Mouse (Mus musculus) MN1 (cell line): ENCODE data around the gene Serpinh1.
"Not testable (repeated sequence)": the region's sequence is repeated elsewhere in the genome, so short reads cannot be mapped to it uniquely, and the experiment has no call there.

ENCODE experiments used
- DNase-seq: peaks from one replicate; pipeline ENCODE4 v3.0.0-alpha.2; 2016; ENCODE audit warnings: low spot score

Gene Serpinh1

DNA sequence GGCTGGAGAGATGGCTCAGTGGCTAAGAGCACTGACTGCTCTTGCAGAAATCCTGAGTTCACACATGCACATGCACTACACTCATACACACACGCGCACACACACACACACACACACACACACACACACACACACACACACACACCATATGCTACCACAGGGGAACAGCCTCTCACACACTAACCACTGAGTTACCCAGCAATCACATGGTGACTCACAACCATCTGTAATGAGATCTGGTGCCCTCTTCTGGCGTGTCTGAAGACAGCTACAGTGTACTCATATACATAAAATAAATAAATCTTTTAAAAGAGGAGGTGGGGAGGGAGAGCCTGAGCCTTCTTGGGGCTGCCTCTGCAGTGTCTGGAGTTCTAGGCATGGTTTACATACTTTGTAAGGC is 21.3 kb upstream of the Serpinh1 start:
- DNase-seq: not testable (repeated sequence)

DNA sequence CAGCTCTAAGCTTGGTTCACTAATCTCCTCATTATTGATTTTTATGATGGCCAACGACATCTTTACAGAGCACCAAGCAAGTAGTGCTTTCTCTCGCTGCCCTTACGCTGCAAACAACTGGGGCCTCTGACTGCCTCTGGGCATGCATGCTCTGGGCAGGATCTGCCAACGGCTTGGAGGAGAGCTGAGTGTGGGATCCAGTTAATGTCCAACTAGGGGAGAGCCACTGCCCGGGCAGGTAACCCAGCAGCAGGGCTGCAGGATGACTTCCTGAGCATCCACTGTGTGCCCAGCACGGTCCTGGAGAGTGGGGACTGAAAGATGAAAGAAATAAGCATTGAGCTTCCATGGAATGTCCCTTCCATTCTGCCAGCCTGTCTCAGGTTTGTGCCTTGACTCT is 13.7 kb upstream of the Serpinh1 start:
- DNase-seq: no peak

DNA sequence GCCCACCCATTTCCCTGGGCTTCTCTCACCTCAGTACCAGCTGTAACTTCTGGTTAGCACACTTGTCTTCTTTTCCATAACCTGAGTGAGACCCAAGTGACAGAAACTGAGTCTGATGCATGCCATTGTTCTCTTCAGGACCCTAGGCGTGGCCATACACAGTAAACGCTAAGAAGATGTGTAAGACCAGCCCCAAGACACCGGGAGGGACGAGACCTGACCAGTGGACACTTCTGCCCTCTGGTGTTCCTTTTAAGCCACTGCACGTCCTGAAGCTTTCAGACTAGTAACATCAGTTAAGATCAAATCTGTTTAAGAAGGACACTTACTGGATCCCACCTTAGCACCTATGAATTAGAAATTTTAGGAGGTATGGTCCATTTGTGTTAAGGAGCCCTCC is 12.0 kb upstream of the Serpinh1 start:
- DNase-seq: peak; percentile 89

DNA sequence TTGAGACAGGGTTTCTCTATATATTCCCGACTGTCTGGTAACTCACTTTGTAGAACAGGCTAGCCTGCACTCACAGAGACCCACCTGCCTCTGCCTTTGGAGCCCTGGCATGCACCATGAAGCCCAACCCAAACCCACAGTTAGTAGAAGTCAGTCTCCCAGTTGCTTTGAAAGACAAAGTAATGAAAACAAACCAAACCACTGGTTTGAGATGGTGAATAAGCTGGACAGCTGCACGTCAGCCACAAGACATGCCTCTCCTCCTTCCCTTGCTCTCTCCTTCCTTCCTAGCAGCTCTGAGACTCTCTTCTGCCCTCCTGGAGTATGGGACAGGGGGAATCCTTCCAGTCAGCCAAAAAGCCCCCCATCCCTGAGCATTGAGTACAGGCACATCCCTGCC is 9.1 kb upstream of the Serpinh1 start:
- no peak for DNase-seq

- DNase-seq: peak; percentile 63
These were observed 7.9 kb upstream of the Serpinh1 start for GRCm38 (mm10) chr7:99360803-99361414.

GRCm38 (mm10) chr7:99360021-99360802 is 7.2 kb upstream of the Serpinh1 start:
- DNase-seq: peak; percentile 96

DNA sequence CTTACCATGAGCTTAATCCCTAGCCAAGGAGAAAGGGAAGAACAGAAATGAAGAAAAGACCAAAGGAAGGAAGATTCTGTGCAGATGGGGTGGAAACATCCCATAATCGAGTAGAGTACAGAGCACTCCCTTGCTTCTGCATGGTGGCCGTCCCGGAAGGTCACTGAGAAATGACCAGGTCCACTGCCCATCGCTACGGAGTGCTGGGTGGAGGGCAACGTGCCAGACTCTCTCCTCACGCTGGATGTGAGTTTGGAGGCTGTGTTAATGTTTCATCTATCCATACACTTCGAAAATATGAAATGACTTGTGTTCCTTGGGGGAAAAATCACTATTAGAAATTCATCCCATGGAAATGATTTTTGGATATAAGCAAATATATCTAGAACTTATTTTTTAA is 5.3 kb upstream of the Serpinh1 start:
- no peak for DNase-seq

DNA sequence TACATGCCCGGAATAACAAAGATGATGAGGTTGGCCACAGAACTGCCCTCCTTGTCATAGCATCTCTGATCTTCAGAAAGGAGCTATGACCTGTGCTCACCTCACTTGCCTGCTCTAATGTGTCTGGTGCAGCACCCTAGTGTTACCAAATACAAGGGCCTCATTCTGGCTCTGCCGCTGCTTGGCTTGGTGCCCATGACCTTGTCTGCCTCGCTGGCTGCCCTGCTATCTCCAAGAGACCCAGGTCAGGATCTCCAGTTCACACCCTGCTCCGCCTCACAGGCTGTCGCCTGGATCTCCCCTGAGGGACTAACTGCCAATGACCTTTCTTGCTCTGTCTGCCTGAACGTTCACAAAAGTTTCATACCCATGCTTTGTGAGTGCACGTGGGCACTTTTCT is 4.2 kb upstream of the Serpinh1 start:
- peak; percentile 66 for DNase-seq

GRCm38 (mm10) chr7:99356244-99356930 is 3.3 kb upstream of the Serpinh1 start:
- peak; percentile 76 for DNase-seq

- peak; percentile 87 for DNase-seq
These were observed 2.7 kb upstream of the Serpinh1 start for GRCm38 (mm10) chr7:99355731-99356131.

- DNase-seq: no peak
These were observed 1.1 kb downstream of the Serpinh1 start for GRCm38 (mm10) chr7:99351802-99352517.

- no peak for DNase-seq
These were observed 1.8 kb downstream of the Serpinh1 start for GRCm38 (mm10) chr7:99351104-99351801.

- no peak for DNase-seq
These were observed 3.0 kb downstream of the Serpinh1 start for GRCm38 (mm10) chr7:99349782-99350720.

- no peak for DNase-seq
These were observed 4.2 kb downstream of the Serpinh1 start for GRCm38 (mm10) chr7:99348883-99349282.

DNA sequence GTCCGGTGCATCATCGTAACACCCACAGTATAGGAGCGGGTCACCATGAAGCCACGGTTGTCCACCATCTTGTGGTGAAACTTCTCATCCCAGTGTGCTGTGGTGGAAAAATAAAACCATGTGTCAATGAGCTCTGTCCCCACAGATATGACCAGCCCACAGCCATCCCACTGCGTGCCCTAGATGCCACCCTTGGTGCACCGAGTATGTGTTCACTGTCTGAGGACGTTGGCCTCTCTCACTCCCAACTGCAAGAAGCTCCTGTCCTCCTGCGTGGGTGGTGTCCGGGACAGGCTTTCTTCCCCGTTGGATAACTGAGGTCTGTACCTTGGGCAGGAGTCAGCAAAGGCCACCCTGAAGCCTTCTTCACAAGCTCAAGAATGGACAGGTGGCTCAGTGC is 5.8 kb downstream of the Serpinh1 start:
- DNase-seq: no peak

GRCm38 (mm10) chr7:99343577-99343976 is 9.5 kb downstream of the Serpinh1 start:
- DNase-seq: no peak

DNA sequence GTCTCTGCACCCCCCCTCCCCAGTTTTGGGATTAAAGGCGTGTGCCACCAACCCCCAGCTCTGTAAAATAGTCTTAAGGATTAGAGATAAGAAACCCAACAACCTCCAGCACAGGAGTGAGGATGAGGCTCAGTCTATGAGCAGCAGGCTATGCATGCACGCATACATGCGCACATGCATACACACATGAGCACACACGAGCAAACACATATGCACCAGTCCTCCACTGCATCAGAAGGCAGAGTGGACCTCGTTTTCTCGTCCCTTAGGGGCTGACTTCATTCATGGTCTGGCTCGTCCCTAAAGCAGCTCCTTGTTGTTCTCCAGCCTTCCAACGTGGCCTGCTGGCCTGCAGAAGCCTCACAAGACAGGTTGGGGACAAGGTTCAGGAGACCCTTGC is 12.3 kb downstream of the Serpinh1 start:
- DNase-seq: no peak

DNA sequence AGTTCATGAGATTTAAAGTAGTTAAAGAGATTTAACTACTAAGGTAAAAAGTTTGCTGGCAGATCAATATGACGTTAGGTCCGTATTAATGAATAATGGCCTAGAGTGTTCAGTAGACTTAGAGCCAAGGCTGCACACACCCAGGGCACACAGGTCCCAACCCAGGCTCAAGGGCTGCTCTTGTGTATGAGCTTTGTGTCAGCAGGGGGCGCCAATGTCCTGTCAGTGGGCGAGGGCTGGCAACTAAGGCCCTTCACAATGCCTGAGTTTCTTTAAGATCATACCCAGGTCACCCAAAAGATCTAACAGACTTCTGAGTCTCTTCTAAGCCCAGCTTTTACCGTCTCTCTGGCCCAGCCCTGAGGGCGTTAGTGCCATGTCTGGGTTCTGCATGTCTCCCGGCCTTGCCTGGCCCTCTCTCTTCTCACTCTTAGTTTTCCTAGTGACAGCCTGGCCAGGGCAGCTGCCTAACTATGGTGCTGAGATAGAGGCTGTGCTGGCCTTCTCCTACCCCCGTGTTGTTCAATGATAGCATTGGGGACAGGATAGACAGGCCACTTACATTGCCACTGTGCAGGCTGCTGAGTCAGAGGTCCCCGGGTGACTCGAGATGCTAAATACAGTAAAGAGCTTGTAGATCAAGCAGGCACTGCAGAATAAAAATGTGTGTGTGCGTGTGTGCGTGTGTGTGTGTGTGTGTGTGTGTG is 20.1 kb downstream of the Serpinh1 start:
- peak; percentile 79 for DNase-seq

DNA sequence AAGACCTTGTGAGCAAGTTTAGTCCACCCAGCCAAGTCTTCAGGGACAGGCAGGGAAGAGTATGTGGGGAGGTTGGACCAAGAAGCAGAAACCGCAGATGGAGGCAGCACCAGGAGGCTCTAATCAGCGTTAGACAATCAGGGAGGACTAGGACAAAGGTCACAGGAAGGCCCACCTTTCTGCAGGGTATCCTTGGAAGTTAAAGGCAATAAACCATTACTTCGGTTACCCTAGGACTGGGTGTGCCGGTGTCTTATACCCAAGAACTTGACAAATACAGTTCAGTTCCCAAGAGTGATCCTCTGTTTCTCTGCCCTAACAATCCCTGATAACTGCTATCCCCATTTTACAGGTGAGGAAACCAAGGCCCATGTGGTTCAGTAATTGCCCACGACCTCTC is 23.0 kb downstream of the Serpinh1 start:
- no peak for DNase-seq

DNA sequence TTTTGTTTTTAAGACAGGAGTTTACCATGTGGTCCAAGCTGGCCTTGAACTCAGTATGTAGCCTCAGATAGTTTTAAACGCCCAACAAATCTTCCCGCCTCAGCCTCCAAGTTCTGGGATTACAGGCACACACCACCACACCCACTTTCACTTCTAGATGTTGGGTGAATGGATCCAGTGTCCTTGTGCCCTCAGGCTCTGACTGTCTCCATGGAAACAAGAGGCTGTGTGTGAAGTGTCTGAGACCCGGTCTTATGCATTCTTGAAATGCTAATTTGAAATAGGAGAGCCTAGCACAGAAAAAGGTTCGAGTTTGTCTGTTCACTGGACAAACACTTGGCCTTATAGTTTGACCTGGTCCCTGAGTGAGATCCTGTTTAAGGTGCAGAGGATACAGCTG is 24.2 kb downstream of the Serpinh1 start:
- no peak for DNase-seq
